Mouse (Mus musculus): ENCODE measurements around the gene Borcs7. TPM values are rescaled to one million over a fixed set of nuclear protein-coding genes. Genes with fewer than 3 reads are reported as not detected.

Borcs7 gene
- polyA plus RNA-seq, 2 experiments: 9.5 to 13.5 TPM

GRCm38 (mm10) chr19:46691078-46691477 lies 1.4 kb downstream of the Borcs7 start:
- H3K4me1 ChIP-seq (ENCODE audit: control insufficient read depth, insufficient read depth, low read length): peaks cover 9% of the 10 kb centered on the region
- WGBS: 87% methylated on average over 2 of the region's 2 CpGs
- no peaks in the 10 kb centered on the region for H3K36me3 ChIP-seq (ENCODE audit: control insufficient read depth, insufficient read depth, low read length)
- no peak overlapping the region for H3K27ac ChIP-seq (replicated peaks; ENCODE audit: low read depth, low read length)
- DNase-seq (ENCODE audit: low spot score): no peak
- no peaks in the 10 kb centered on the region for H3K9me3 ChIP-seq (ENCODE audit: control insufficient read depth, low read length)
- H3K4me2 ChIP-seq (replicated peaks; ENCODE audit: low read depth, low read length, severe bottlenecking): no peak overlapping the region
- TF ChIP-seq POLR2A (IDR thresholded peaks at IDR 0.05; ENCODE audit: borderline replicate concordance, extremely low read depth, insufficient read depth, insufficient read length): no peak
- H3K27me3 ChIP-seq (ENCODE audit: control insufficient read depth, insufficient read depth, low read length): no peaks in the 10 kb centered on the region
- ATAC-seq (ENCODE audit: low FRiP score, low read depth): no peak
- H3K4me3 ChIP-seq (replicated peaks; ENCODE audit: low read length): no peak overlapping the region
- H3K9ac ChIP-seq (ENCODE audit: low read depth, low read length, severe bottlenecking): no peak overlapping the region

- ATAC-seq (ENCODE audit: low FRiP score, low read depth) (no peak), DNase-seq (ENCODE audit: low spot score) (no peak)
- H3K9me3 ChIP-seq (ENCODE audit: control insufficient read depth, low read length): no peaks in the 10 kb centered on the region
- no peak for TF ChIP-seq POLR2A (IDR thresholded peaks at IDR 0.05; ENCODE audit: borderline replicate concordance, extremely low read depth, insufficient read depth, insufficient read length)
- no peak overlapping the region for H3K4me3 ChIP-seq (replicated peaks; ENCODE audit: low read length)
- no peaks in the 10 kb centered on the region for H3K27me3 ChIP-seq (ENCODE audit: control insufficient read depth, insufficient read depth, low read length)
- no peak overlapping the region for H3K4me2 ChIP-seq (replicated peaks; ENCODE audit: low read depth, low read length, severe bottlenecking)
- H3K27ac ChIP-seq (replicated peaks; ENCODE audit: low read depth, low read length): no peak overlapping the region
- no peak overlapping the region for H3K9ac ChIP-seq (ENCODE audit: low read depth, low read length, severe bottlenecking)
- peaks cover 9% of the 10 kb centered on the region for H3K4me1 ChIP-seq (ENCODE audit: control insufficient read depth, insufficient read depth, low read length)
- no peaks in the 10 kb centered on the region for H3K36me3 ChIP-seq (ENCODE audit: control insufficient read depth, insufficient read depth, low read length)
- 90% methylated on average over 4 of the region's 4 CpGs for WGBS
Observed at GRCm38 (mm10) chr19:46693146-46693545, 3.4 kb downstream of the Borcs7 start.

GRCm38 (mm10) chr19:46696482-46696881 lies 6.8 kb downstream of the Borcs7 start:
- no peak overlapping the region for H3K4me3 ChIP-seq (replicated peaks; ENCODE audit: low read length)
- WGBS: 90% methylated on average over 8 of the region's 8 CpGs
- no peak overlapping the region for H3K4me2 ChIP-seq (replicated peaks; ENCODE audit: low read depth, low read length, severe bottlenecking)
- H3K9me3 ChIP-seq (ENCODE audit: control insufficient read depth, low read length): no peaks in the 10 kb centered on the region
- DNase-seq (ENCODE audit: low spot score) (no peak), ATAC-seq (ENCODE audit: low FRiP score, low read depth) (no peak)
- no peaks in the 10 kb centered on the region for H3K27me3 ChIP-seq (ENCODE audit: control insufficient read depth, insufficient read depth, low read length)
- no peak for TF ChIP-seq POLR2A (IDR thresholded peaks at IDR 0.05; ENCODE audit: borderline replicate concordance, extremely low read depth, insufficient read depth, insufficient read length)
- no peak overlapping the region for H3K9ac ChIP-seq (ENCODE audit: low read depth, low read length, severe bottlenecking)
- H3K36me3 ChIP-seq (ENCODE audit: control insufficient read depth, insufficient read depth, low read length): peaks cover 3% of the 10 kb centered on the region; the same call in 1 of the 2 replicates
- no peaks in the 10 kb centered on the region for H3K4me1 ChIP-seq (ENCODE audit: control insufficient read depth, insufficient read depth, low read length)
- no peak overlapping the region for H3K27ac ChIP-seq (replicated peaks; ENCODE audit: low read depth, low read length)

GRCm38 (mm10) chr19:46696943-46697342 lies 7.2 kb downstream of the Borcs7 start:
- Histone ChIP-seq H3K9me3 (ENCODE audit: control insufficient read depth, low read length) (no peaks in the 10 kb centered on the region), H3K4me1 (ENCODE audit: control insufficient read depth, insufficient read depth, low read length) (no peaks in the 10 kb centered on the region), H3K4me2 (replicated peaks; ENCODE audit: low read depth, low read length, severe bottlenecking) (no peak overlapping the region), H3K36me3 (ENCODE audit: control insufficient read depth, insufficient read depth, low read length) (peaks cover 5% of the 10 kb centered on the region), H3K9ac (ENCODE audit: low read depth, low read length, severe bottlenecking) (no peak overlapping the region), H3K4me3 (replicated peaks; ENCODE audit: low read length) (no peak overlapping the region), H3K27me3 (ENCODE audit: control insufficient read depth, insufficient read depth, low read length) (no peaks in the 10 kb centered on the region), H3K27ac (replicated peaks; ENCODE audit: low read depth, low read length) (no peak overlapping the region)
- TF ChIP-seq POLR2A (IDR thresholded peaks at IDR 0.05; ENCODE audit: borderline replicate concordance, extremely low read depth, insufficient read depth, insufficient read length): no peak
- 95% methylated on average over 7 of the region's 7 CpGs for WGBS
- no peak for ATAC-seq (ENCODE audit: low FRiP score, low read depth)
- no peak for DNase-seq (ENCODE audit: low spot score)

GRCm38 (mm10) chr19:46697840-46698517 lies 8.3 kb downstream of the Borcs7 start:
- TF ChIP-seq POLR2A (IDR thresholded peaks at IDR 0.05; ENCODE audit: borderline replicate concordance, extremely low read depth, insufficient read depth, insufficient read length): no peak
- H3K4me1 ChIP-seq (ENCODE audit: control insufficient read depth, insufficient read depth, low read length): no peaks in the 10 kb centered on the region
- no peaks in the 10 kb centered on the region for H3K27me3 ChIP-seq (ENCODE audit: control insufficient read depth, insufficient read depth, low read length)
- no peak overlapping the region for H3K27ac ChIP-seq (replicated peaks; ENCODE audit: low read depth, low read length)
- ATAC-seq (ENCODE audit: low FRiP score, low read depth) (no peak), DNase-seq (ENCODE audit: low spot score) (no peak)
- H3K9ac ChIP-seq (ENCODE audit: low read depth, low read length, severe bottlenecking): no peak overlapping the region
- H3K4me3 ChIP-seq (replicated peaks; ENCODE audit: low read length): no peak overlapping the region
- 52% methylated on average over 19 of the region's 19 CpGs for WGBS
- no peaks in the 10 kb centered on the region for H3K9me3 ChIP-seq (ENCODE audit: control insufficient read depth, low read length)
- H3K4me2 ChIP-seq (replicated peaks; ENCODE audit: low read depth, low read length, severe bottlenecking): no peak overlapping the region
- peaks cover 7% of the 10 kb centered on the region for H3K36me3 ChIP-seq (ENCODE audit: control insufficient read depth, insufficient read depth, low read length)
